Mouse (Mus musculus): ENCODE measurements around the gene Pctp.

DNA sequence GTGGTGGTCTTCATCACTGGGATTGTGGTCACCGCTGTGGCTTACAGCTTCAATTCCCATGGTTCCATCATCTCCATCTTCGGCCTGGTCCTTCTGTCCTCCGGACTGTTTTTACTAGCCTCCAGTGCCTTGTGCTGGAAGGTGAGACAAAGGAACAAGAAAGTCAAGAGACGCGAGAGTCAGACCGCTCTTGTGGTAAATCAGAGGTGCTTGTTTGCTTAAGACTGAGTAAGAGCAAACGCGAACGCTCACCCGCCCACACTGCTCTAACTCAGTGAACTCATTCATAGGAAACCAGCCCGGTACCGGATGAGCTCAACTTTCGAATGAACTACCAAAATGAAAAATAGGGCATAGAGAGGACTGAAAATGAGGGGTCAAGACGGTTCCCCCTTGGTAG lies 32.8 kb upstream of the Pctp start:
- TF ChIP-seq CTCF (conservative IDR thresholded peaks at IDR 0.05; ENCODE audit: low read length), result no peak
- no peak for TF ChIP-seq NANOG (IDR thresholded peaks at IDR 0.05; ENCODE audit: borderline replicate concordance, low read length)
